Mouse (Mus musculus): ENCODE data around the gene 4833427G06Rik.
A peak's percentile ranks its signal among the peaks of the same experiment; 100 is the strongest.
"Not testable (repeated sequence)": the region's sequence is repeated elsewhere in the genome, so short reads cannot be mapped to it uniquely, and the experiment has no call there.

Gene 4833427G06Rik

DNA sequence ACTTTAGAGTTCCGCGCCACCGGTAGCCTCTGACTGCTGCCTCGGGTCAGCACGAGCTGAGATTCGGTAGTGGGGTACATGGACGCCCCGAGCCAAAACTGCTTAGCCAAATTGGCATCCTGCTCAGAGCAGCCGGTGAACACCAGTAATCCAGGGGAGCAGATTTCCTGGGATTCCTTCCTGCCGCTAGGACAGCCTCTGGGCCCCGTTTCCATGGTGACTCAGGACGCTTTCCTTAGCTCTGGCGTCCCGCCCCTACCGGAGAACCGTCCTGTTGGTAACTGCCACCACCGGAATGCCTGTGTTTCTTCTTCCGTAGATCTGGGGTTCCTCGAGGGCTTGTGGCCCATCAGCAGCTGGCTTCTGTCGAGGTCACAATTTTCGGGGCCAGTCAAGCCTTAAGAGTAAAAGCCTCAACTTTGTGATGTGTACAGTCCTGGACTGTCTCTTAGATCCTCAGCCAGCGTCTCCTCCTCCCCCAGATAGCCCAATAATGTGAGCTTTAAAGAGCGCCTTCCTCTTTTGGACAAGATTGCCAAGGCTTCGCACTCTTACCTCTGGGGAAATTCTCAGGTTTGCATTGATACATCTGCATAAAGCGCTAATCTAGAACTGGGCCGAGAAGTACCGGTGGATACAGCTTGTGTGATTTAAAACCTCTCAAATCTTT is at the start of gene 4833427G06Rik:
Gene 4833427G06Rik (minus strand): TSS at position 323 of the 670 bp plus-strand sequence.
- peak; percentile 74 for DNase-seq (ENCODE audit: extremely low spot score, low spot score)

DNA sequence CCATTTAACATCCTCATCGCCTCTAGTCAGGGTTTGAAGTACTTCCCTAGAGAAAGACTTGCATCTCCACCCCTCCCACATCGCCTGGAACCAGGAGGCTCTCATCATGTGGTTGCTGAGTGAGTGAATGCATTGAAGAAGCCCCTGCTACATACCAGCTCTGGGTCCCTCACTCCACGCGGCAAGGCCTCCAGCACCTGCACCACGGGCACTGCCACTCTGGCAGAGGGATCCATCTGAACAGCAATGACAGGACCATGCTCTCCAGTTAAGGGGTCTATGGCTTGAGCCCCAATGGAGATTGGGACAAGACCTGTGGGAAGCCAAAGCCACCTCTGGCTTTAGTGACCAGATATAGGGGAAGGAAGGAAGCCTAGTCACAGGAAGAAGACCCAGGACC is 45.4 kb upstream of the 4833427G06Rik start:
- no peak for DNase-seq (ENCODE audit: extremely low spot score, low spot score)

DNA sequence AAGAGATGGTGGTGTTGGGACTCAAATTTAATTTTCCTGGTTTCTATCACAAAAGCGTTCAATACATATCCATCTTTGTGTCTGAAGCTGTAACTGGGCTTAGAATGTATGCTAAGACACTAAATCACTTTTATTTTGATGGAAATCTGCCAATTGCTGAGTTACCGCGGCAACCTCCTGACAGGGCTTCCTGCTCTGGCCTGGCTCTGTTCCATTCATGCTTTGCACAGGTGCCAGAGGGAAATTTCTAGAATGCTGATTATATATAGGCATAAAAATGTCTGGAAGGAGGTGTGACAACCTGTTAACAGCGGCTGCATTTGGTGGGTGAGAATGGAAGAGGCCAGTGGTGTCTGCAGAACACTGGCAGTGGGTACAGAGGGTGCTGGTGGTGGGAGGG is 44.6 kb upstream of the 4833427G06Rik start:
- no peak for DNase-seq (ENCODE audit: extremely low spot score, low spot score)

DNA sequence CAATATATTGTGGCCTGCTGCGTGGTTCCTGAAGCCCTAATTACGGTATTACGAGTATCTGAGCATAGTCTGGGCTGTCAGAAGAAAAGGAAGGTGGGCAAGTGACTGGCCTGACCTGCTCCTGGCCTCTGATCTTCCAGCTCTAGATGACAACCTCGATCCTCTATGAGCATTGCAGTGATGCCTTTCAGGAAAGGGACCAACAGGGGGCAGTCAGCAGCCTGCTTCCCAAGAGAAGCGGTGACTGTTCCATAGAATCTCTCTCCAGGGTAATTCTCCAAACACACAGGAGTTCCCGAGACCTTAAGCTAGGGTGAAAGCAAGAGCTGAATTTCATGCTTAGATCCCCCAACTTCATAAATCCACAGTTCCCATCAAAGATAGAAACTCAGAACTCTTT is 42.3 kb upstream of the 4833427G06Rik start:
- DNase-seq (ENCODE audit: extremely low spot score, low spot score) = no peak

DNA sequence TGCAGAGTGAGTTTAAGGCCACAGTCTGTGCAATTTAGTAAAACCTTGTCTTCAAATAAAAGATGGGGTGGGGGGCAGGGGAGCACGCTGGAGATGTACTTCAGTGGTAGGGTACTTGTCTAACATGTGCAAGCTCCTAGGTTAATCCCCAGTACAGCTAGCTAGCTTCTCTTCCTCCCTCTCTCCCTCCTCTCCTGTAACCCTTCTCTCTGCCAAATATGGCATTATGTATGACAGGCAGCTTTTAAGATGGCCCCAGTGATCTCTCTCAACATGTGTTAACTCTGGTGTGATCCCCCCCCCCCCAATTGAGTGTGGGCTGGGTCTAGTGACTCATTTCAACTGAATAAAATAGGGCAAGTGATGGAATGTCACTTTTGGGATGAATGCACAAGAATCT is 41.6 kb upstream of the 4833427G06Rik start:
- no peak for DNase-seq (ENCODE audit: extremely low spot score, low spot score)

DNA sequence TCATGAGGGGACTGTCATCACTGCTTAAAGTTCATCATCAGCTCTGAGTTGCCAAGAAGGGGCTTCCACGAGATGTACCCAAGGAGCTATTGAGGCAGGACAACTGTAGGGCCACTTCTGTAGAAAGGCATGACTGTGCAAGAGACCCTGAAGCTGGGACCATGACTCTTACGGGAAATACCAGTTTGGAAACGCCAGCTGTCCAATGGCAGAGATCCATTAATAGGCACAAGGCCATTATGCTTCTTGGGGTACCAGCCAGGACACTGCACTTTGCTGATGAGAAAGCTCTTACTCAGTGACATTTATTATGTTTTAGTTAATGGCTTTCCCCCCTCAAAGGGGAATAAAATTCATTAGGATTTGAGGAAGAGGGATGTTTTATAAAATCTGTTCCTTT is 38.8 kb upstream of the 4833427G06Rik start:
- DNase-seq (ENCODE audit: extremely low spot score, low spot score) = no peak

DNA sequence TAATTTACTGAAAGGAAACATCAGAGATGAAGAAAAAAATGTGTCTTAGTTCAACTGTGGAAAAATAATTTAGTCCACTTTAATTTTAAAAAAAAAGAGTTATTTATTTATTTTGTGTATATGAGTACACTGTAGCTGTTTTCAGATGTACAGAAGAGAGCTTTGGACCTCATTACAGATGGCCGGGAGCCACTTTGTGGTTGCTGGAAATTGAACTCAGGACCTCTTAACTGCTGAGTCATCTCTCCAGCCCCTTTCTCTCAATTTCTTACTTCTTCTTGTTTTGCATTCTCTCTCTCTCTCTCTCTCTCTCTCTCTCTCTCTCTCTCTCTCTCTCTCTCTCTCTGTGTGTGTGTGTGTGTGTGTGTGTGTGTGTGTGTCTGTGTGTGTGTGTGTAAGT is 37.5 kb upstream of the 4833427G06Rik start:
- DNase-seq (ENCODE audit: extremely low spot score, low spot score) = not testable (repeated sequence)

DNA sequence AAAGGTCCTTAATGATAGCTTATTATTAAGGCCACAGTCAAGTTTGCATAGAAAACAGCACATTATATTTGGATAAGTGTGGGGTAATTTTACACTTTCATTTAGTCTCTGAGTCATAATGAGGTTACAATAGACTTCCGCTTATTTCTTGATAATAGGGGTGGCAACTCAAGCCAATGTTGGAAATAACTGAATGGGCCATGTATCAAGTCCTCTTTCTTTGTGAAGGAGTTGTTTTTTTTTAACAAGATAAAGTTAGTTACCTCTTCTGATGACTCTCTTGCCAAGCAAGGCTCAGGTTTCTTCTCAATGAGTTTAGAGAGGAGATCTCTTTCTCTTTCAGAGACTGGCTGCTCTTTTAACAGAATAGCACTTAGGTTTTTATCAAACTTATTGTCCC is 36.4 kb upstream of the 4833427G06Rik start:
- DNase-seq (ENCODE audit: extremely low spot score, low spot score) = no peak

DNA sequence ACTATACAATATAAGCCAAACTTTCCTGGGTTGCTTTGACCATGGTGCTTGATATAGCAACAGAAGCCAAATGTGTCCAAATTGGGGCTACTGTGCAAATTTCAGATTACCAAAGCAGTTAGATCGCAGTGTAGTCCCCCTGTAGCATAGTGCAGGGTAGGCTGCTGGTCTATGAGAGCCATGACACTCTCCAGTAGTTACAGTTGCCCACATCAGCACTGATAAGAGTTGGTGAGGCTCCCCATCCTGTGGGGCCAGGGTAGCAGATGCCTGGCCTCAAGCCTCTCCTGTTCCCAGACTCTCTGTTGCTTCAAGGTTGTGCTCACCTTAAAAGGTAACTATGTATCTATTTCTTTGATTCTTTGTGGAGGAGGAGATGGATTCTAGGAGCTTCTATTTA is 36.0 kb upstream of the 4833427G06Rik start:
- no peak for DNase-seq (ENCODE audit: extremely low spot score, low spot score)

DNA sequence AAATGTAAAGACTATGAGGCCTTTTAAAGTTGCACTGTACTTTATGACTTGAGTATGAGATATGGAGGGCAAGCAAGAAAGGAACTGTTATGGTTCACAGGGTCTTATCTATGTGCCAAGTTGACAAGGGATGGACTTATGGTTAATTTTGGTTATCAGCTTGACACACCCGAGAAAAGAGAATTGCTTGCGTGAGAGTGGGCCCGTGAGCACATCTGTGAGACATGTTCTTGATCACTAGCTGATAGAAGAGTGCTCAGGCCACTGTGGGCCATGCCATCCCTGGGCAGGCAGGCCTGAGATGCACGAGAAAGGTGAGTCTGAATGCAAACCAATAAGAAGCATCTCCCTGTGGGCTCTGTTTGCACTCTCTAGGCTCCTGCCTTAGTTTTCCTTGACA is 35.6 kb upstream of the 4833427G06Rik start:
- peak; percentile 4 for DNase-seq (ENCODE audit: extremely low spot score, low spot score)

DNA sequence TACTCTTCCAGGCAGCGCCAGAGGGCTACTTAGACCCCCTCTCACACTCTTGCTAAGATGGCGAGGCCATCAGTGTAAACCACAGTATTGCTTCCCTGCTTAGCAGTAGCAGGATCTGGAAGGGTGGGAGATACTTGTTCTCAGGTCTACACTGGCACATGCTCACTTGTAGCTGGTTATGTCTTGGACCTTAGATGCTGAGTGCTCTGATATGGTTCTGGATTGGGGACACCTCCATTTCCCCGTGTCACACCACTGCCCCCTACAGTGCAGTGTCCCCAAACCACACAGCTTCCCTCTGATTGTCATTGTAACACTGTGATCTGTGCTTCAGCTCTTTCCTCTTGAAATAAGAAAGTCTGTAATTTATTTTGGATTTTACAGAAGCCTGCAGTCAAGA is 35.1 kb upstream of the 4833427G06Rik start:
- DNase-seq (ENCODE audit: extremely low spot score, low spot score) = peak; percentile 11

DNA sequence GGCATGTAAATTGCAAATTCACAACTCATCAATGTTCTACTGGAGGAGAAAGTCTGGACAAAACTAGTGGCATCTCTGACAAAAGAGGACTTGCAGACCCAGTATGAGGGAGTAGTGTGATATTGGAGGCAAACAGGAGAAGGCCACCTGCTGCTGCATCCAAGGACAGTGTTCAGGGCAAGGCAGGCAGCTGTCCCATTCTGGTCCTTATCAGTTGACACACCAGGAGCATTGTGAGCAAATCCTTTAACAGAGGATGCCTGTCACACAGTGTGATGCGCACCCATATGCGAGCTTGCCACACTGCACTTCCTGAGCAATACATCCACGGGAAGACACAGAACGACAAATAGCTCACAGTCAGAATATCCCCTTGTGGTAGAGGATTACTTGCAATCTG is 12.9 kb upstream of the 4833427G06Rik start:
- no peak for DNase-seq (ENCODE audit: extremely low spot score, low spot score)

DNA sequence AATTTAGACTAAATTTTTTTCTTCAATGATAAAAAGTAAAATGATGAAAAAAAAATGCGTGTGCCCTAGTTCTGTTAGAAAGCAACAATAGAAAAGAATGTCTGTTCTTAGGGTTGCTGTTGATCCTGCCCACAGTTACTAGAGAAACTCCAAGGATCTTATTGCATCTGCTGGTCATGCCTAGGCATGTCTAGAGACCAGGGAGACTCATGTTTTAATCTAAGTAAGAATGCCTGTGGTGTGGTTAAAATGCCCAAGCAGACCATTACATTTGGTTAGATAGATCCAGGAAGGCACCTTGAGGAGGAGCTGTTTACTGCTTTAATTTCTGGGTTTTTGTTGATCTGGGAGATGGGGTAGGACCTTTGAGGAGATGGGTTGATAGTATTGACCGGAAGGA is 3.9 kb upstream of the 4833427G06Rik start:
- DNase-seq (ENCODE audit: extremely low spot score, low spot score) = no peak

DNA sequence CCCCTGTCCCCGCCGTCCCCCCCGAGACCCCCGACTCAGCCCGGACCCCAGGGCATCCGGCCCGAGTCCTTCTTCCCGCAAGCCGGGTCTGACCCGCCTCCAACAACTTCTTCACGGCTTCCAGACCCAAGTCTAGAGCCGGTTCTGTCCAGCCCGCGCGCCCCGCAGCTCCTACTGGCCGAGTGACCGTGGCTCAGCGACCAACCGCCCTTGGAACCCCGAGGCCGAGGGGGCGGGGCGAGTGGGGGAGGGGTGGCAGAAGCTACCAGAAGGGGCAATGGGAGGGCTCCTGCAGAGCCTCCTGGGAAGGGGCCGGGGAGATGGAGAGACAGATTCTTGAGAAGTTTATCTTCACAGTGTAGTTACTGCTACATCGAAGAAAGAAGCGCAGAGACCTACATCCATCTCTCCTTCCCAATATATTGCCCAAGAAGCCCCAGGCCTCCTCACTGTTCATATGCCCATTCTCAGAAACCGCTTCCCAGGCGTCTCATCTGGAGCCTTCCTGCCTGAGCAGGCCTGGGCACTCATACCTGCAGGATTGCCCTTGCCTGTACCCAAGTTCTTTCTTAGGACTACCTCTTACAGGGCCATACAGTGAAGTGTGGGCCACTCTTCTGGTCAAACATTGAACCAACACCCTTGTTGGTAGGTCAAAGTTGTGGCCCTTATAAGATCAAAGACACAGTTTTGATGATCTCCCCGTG is 2.1 kb upstream of the 4833427G06Rik start:
- no peak for DNase-seq (ENCODE audit: extremely low spot score, low spot score)

DNA sequence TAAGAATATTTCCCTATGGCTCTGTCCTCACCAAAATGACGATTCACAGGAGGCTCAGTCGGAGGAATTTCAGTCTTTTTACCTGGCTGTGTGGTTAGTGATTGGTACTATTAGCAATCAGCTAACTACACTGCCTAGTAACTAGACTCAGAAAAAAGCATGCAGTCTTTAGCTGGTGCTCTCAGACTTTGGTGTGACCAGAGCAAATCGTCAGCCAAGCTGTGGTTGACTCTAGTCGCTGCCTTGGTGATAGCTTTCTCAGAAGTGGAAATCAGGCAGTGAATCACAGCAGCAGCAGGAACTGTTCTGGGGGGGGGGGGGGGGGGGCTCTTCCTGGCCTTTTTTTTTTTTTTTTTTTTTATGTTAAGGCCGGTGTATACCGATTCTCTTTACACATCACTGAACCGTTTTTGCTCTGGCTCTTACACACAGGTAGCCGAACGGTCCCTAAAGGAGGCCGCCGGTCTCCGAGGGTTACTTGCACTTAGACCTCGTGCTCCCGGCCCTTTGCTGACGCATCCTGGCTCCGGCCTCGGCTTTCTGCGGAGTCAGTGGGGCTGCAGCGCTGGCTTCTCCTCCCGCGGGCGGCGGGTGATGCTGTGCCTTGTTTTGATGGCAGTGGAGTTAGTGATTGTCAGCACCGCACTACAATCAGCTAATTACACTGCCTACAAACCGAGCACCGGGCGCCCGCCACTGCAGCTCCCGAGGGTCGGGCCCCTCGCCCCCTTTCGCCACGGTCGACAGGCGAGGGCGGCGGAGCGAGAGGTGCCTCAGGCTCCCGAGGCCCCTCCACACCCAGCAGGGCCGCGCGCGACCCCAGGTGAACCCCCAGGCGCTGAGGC is 1.3 kb upstream of the 4833427G06Rik start:
- peak; percentile 75 for DNase-seq (ENCODE audit: extremely low spot score, low spot score)

DNA sequence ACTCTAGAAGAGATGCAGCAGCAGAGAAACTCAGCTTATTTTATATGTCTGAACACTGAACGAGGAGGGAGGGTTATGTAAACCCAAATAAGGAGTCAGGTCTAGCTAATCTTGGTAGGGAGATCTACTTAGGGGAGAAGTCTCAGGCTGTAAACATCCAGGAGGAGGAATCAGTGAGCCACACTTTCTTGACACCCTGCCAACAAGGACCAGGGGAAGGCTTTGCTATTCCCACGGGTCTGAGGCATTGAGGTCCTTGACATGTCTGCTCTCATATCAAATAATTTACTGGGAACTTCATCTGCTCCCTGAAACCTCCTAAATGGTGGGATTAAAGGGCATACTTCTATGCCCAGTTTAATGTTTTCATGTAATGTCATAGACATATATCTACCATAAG is 5.6 kb downstream of the 4833427G06Rik start:
- no peak for DNase-seq (ENCODE audit: extremely low spot score, low spot score)

DNA sequence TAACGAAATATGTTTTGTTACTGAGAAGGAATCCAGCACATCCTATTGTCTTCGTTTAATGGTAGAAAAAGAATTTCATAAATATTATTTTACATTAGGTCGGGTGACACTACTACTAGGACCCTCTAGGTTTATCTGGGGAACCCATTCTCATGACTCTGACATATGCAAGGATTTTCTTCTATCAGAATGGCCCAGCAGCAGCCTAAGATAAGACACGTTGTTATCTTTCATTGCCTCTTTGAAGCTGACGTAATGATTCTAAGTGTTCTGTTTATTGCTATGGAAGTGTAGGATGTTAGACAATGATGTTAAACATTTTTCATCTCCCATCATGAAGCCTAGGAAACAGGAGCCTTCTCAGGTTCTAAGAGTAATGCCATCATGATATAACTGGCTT is 8.2 kb downstream of the 4833427G06Rik start:
- no peak for DNase-seq (ENCODE audit: extremely low spot score, low spot score)

DNA sequence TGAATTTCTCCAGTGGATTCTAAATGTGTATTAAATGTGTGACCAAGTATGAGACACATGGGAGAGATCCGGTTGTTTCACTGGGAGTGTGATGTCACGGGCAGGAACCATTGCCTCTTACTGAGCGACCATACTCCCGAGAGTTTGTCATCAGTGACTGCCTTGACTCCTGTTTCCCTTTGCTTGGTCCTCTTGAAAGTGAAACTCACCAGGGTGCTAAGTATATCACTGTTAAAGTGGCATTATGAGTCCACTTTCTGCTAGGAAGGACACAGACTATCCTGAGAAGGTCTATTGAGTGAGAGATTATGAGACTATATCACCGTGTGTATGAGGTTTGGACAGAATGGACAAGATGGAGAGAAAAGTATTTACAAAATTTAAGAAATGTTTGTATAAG is 20.3 kb downstream of the 4833427G06Rik start:
- no peak for DNase-seq (ENCODE audit: extremely low spot score, low spot score)

DNA sequence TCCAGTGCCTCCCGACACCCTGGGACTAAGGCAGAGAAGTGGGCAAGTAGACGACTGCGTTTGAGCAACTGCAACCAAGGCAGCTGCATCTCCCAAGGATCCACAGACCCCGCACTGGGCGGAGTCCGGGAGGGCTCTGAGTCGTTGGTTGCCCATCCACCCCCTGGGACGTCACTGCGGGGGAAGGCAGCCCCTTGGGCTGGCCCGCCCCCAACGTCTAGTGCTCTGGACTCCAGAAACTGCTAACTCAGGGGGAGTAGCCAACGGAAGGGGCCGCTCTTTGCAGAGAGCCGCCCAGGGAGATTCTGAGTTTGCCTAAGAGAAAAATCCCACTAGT is 24.9 kb downstream of the 4833427G06Rik start, which contains the start of gene Layn:
Gene Layn (minus strand): TSS at position 116 of the 337 bp plus-strand sequence.
- DNase-seq (ENCODE audit: extremely low spot score, low spot score) = peak; percentile 68

DNA sequence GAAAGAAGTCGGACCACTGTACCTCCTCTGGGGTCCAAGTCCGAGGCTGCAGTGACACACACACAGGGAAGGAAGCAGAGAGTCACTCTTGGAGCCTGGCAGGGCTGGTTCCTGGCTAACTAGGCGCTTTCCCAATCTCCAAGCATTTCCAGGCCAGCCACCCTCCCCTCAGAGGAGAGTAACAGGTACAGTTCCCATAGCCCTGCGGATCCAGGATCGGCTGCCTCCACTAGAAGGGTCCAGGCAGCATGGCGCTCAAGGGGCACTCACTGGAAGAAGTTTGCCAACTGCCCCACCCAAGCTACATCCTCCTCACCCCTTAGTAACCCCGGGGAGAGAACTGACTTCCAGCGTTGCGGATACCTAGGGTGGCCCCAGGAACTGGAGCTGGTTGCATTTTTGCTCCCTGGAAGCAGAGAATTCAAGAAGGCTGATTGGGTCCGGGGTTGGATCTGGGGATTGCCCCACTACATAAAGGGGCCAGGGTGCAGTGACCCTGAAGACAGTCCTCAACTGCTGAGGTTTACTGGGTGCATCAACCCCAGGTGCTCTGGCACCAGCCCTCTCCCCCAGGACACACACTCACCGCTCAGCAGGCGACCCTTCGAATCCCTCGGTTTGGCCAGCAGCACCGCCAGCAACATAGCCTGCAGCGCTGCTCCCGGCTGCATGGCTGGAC is 25.4 kb downstream of the 4833427G06Rik start:
- peak; percentile 43 for DNase-seq (ENCODE audit: extremely low spot score, low spot score)

DNA sequence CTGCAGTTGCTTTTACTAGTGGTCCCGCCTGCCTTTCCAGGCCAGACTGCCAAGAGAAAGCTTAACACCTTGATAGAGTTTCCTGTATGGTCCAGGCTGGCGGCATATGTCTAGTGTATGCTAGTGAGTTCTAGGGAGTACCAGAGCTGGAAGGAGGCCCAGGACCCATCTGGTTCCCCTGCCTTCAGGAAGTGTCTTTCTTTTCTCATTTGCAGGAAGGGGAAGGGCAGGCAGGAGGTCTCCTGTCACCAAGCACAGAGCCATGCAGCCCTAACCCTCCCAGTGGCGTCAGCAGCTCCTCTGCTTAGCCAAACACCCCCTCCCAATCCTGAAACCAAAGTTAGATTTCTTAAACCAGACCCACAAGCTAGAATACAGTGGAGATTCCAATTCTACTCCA is 26.1 kb downstream of the 4833427G06Rik start:
- peak; percentile 17 for DNase-seq (ENCODE audit: extremely low spot score, low spot score)

DNA sequence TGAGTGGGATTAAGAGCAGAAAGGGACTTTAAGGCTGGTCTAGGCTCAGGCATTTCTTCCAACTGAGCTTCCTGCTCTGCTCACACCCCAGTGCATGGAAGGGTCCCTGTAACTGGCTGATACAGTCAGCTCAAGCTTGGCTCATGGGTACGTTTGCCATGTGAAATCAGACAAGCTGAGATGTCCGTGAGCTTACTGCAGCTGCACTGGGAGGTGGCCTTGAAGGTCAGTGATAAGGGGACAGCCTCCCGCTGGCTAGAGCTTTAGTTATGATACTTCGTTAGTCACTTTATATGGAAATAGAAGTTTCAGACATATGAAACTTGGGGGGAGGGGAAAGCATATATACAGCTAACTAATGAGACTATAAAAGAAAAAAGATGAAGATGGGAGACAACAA is 31.1 kb downstream of the 4833427G06Rik start:
- DNase-seq (ENCODE audit: extremely low spot score, low spot score) = no peak
